Mouse (Mus musculus) hindbrain, embryonic 15.5 days (tissue): ENCODE data around the gene Etnk2. TPM values are rescaled to one million over a fixed set of nuclear protein-coding genes. Genes with fewer than 3 reads are reported as not detected.

Experiments used
- ATAC-seq: fragments of 200-750 bp; cut with Nextera tagmentation; 2 replicates; pipeline ENCODE4 v1.8.0; 2017; ENCODE audit warnings: low read depth, moderate number of reproducible peaks, moderate TSS enrichment; ENCODE audit not compliant: low FRiP score
- H3K27ac ChIP-seq: fragments of 300-500 bp; sonication (generic); replicated peaks from 2 replicates; pipeline ENCODE4 v1.5.1; 2015; ENCODE audit warnings: mild to moderate bottlenecking, inconsistent platforms
- H3K27me3 ChIP-seq: fragments of 300-500 bp; sonication (generic); 2 replicates; pipeline ENCODE4 v1.6.1; 2015; ENCODE audit warnings: control low read depth, inconsistent platforms
- H3K36me3 ChIP-seq: fragments of 300-500 bp; sonication (generic); 2 replicates; pipeline ENCODE4 v1.6.1; 2015; ENCODE audit warnings: control low read depth, inconsistent platforms
- H3K4me1 ChIP-seq: fragments of 300-500 bp; sonication (generic); replicated peaks from 2 replicates; pipeline ENCODE4 v1.6.1; 2015; ENCODE audit warnings: control low read depth, inconsistent platforms
- H3K4me2 ChIP-seq: fragments of 300-500 bp; sonication (generic); 2 replicates; pipeline ENCODE4 v1.6.1; 2015; ENCODE audit warnings: moderate library complexity, mild to moderate bottlenecking, inconsistent platforms
- H3K4me3 ChIP-seq: fragments of 300-500 bp; sonication (generic); 2 replicates; pipeline ENCODE4 v1.5.1; 2015; ENCODE audit warnings: mild to moderate bottlenecking, inconsistent platforms
- H3K9ac ChIP-seq: fragments of 300-500 bp; sonication (generic); 2 replicates; pipeline ENCODE4 v1.6.1; 2015; ENCODE audit warnings: inconsistent platforms
- H3K9me3 ChIP-seq: fragments of 300-500 bp; sonication (generic); 2 replicates; pipeline ENCODE4 v1.6.1; 2016; ENCODE audit warnings: control low read depth, inconsistent platforms
- WGBS: fragments of 180-500 bp; shearing (Covaris S2); methylation state at CpG from one replicate; pipeline ENCODE4 v1.1.7; 2015; 5-methylcytosine and 5-hydroxymethylcytosine counted together
- polyA plus RNA-seq: library from polyadenylated mRNA; unstranded; fragments of >200 nt; fragmentation: Nextera tagmentation; extraction: Ambion mirVana; gene quantifications from 2 replicates; pipeline ENCODE4 v1.2.1, GENCODE M21; 2015

Etnk2 gene
- 21.1 and 22.4 TPM in 2 replicates for polyA plus RNA-seq

GRCm38 (mm10) chr1:133363276-133364021 is at the start of gene Etnk2:
Gene Etnk2, plus strand, starts transcription at chr1:133363572.
- peak within 1 kb of the TSS; percentile 87 for H3K4me2 ChIP-seq
- H3K36me3 ChIP-seq, result no peaks in the 10 kb centered on the region
- peak; percentile 85 for ATAC-seq
- H3K9me3 ChIP-seq, result no peaks in the 10 kb centered on the region
- H3K27me3 ChIP-seq, result peaks cover 9% of the 10 kb centered on the region; the same call in 1 of the 2 replicates
- WGBS, result under 1% methylated on average over 52 of the region's 52 CpGs
- peaks cover 27% of the 10 kb centered on the region for H3K4me1 ChIP-seq
- H3K27ac ChIP-seq, result peak within 1 kb of the TSS; percentile 65
- H3K4me3 ChIP-seq, result peak within 1 kb of the TSS; percentile 70
- peak within 1 kb of the TSS; percentile 60 for H3K9ac ChIP-seq

DNA sequence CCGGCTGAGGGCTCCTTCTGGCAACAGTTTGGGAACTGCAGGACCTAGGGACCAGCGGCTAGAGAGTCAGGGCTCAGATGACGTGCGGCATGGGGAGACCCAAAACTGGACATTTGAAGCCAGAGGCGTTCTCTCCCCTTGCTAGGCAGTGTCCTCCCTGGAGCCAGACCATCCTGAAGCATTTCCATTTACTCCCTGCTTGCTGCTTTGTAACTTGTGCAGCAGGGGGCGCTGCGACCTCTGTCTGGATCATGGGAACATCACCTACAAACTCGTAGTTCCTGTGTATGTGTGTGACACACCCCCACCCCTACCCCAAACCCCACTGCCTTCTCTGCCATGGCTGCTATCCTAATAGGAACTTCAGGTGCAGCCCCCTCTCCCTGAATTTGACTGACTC is 49.0 kb upstream of the Etnk2 start:
- H3K36me3 ChIP-seq, result no peaks in the 10 kb centered on the region
- no peak overlapping the region for H3K4me2 ChIP-seq
- H3K4me1 ChIP-seq, result peaks cover 16% of the 10 kb centered on the region
- H3K27ac ChIP-seq, result no peak overlapping the region
- no peak overlapping the region for H3K4me3 ChIP-seq
- 27% methylated on average over 8 of the region's 8 CpGs for WGBS
- H3K9ac ChIP-seq, result no peak overlapping the region
- no peak for ATAC-seq
- no peaks in the 10 kb centered on the region for H3K27me3 ChIP-seq
- no peaks in the 10 kb centered on the region for H3K9me3 ChIP-seq

DNA sequence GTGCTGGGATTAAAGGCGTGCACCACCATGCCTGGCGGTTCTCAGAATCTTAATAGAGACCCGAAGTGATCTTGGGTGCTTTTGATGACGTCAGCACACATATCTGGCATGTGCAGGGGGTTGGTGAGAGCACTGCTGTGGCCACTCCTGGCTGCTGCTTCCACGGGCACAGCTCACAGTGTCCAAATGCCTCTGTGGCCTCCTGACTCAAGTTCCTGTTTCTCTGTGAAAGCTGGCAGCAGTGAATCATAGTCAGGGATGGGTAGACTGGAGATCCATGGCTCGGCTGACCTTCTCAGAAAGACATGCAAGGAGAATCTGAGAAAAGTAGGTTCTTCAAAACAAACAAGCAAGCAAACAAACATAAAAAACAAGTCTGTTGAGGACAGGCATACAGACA is 47.6 kb upstream of the Etnk2 start:
- Histone ChIP-seq H3K4me1 (peaks cover 16% of the 10 kb centered on the region), H3K36me3 (no peaks in the 10 kb centered on the region), H3K9me3 (no peaks in the 10 kb centered on the region), H3K27me3 (no peaks in the 10 kb centered on the region), H3K4me2 (no peak overlapping the region), H3K27ac (no peak overlapping the region), H3K9ac (no peak overlapping the region), H3K4me3 (no peak overlapping the region)
- no peak for ATAC-seq
- WGBS, result 86% methylated on average over 6 of the region's 6 CpGs

GRCm38 (mm10) chr1:133316577-133316976 is 46.8 kb upstream of the Etnk2 start:
- Histone ChIP-seq H3K4me3 (no peak overlapping the region), H3K36me3 (no peaks in the 10 kb centered on the region), H3K9ac (no peak overlapping the region), H3K4me1 (peaks cover 12% of the 10 kb centered on the region), H3K27ac (no peak overlapping the region), H3K4me2 (no peak overlapping the region), H3K9me3 (no peaks in the 10 kb centered on the region), H3K27me3 (no peaks in the 10 kb centered on the region)
- 88% methylated on average over 4 of the region's 4 CpGs for WGBS
- no peak for ATAC-seq

- no peak for ATAC-seq
- H3K4me3 ChIP-seq, result no peak overlapping the region
- no peaks in the 10 kb centered on the region for H3K36me3 ChIP-seq
- H3K9ac ChIP-seq, result no peak overlapping the region
- H3K27me3 ChIP-seq, result no peaks in the 10 kb centered on the region
- WGBS, result 86% methylated on average over 1 of the region's 1 CpGs
- no peak overlapping the region for H3K4me2 ChIP-seq
- H3K27ac ChIP-seq, result no peak overlapping the region
- H3K4me1 ChIP-seq, result peaks cover 6% of the 10 kb centered on the region
- H3K9me3 ChIP-seq, result no peaks in the 10 kb centered on the region
Observed at GRCm38 (mm10) chr1:133317149-133317548, 46.2 kb upstream of the Etnk2 start.

DNA sequence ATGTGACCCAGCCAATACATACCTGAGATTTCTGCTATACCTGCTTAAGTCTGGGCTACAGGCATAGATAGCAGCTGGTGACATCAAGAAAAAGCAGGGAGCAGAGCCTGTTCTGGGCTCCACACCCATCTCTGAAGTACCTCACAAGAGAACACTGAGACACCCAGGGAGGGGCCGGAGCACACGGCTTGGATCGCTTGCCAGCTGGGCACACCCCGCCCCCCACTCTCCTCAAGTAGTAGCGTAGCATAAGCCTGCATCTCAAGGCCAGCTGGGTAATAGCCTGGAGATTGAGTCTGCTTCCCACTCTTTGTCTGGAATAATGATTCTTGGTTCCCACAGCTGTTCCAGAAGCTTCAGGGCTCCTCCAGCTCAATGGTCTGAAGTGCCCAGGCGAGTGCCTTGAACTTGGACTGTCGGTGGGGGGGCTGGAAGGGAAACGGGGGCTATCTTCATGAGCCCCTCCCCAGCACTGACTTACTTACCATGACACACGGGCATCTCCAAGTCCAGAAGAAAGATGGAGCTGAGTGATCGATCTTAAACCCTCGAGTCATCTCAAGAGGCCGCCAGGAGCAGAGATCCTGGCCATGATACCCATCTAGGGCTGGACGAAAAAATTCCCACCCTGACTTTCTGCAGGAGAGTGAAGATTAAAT is 42.0 kb upstream of the Etnk2 start, which contains the start of gene Kiss1:
Gene Kiss1, plus strand, starts transcription at position 609 of the 659 bp plus-strand sequence.
- H3K9ac ChIP-seq, result no peak within 1 kb of the TSS
- H3K27me3 ChIP-seq, result no peaks in the 10 kb centered on the region
- no peaks in the 10 kb centered on the region for H3K4me1 ChIP-seq
- H3K4me2 ChIP-seq, result no peak within 1 kb of the TSS
- H3K9me3 ChIP-seq, result no peaks in the 10 kb centered on the region
- WGBS, result 78% methylated on average over 13 of the region's 13 CpGs
- no peak within 1 kb of the TSS for H3K27ac ChIP-seq
- ATAC-seq, result no peak
- no peaks in the 10 kb centered on the region for H3K36me3 ChIP-seq
- no peak within 1 kb of the TSS for H3K4me3 ChIP-seq

GRCm38 (mm10) chr1:133323333-133323732 is 40.0 kb upstream of the Etnk2 start:
- 33% methylated on average over 5 of the region's 5 CpGs for WGBS
- Histone ChIP-seq H3K4me2 (no peak overlapping the region), H3K27me3 (no peaks in the 10 kb centered on the region), H3K4me3 (no peak overlapping the region), H3K9me3 (no peaks in the 10 kb centered on the region), H3K27ac (no peak overlapping the region), H3K9ac (no peak overlapping the region), H3K36me3 (no peaks in the 10 kb centered on the region), H3K4me1 (no peaks in the 10 kb centered on the region; the same call in 1 of the 2 replicates)
- 0 out of 2 replicates have a peak, but pooled peaks have one; percentile 6 for ATAC-seq

GRCm38 (mm10) chr1:133325951-133326350 is 37.4 kb upstream of the Etnk2 start:
- no peak overlapping the region for H3K27ac ChIP-seq
- H3K9ac ChIP-seq, result no peak overlapping the region
- H3K9me3 ChIP-seq, result no peaks in the 10 kb centered on the region
- WGBS, result 86% methylated on average over 8 of the region's 8 CpGs
- H3K27me3 ChIP-seq, result peaks cover 2% of the 10 kb centered on the region; the same call in 1 of the 2 replicates
- ATAC-seq, result no peak
- H3K4me2 ChIP-seq, result no peak overlapping the region
- H3K4me3 ChIP-seq, result no peak overlapping the region
- H3K36me3 ChIP-seq, result no peaks in the 10 kb centered on the region
- H3K4me1 ChIP-seq, result peaks cover 19% of the 10 kb centered on the region

- Histone ChIP-seq H3K4me3 (no peak overlapping the region), H3K27ac (no peak overlapping the region), H3K27me3 (peaks cover 2% of the 10 kb centered on the region; the same call in 1 of the 2 replicates), H3K9ac (no peak overlapping the region), H3K36me3 (no peaks in the 10 kb centered on the region), H3K4me1 (peaks cover 28% of the 10 kb centered on the region), H3K4me2 (no peak overlapping the region), H3K9me3 (no peaks in the 10 kb centered on the region)
- no peak for ATAC-seq
- 69% methylated on average over 5 of the region's 5 CpGs for WGBS
Observed at GRCm38 (mm10) chr1:133327094-133327493, 36.3 kb upstream of the Etnk2 start.

DNA sequence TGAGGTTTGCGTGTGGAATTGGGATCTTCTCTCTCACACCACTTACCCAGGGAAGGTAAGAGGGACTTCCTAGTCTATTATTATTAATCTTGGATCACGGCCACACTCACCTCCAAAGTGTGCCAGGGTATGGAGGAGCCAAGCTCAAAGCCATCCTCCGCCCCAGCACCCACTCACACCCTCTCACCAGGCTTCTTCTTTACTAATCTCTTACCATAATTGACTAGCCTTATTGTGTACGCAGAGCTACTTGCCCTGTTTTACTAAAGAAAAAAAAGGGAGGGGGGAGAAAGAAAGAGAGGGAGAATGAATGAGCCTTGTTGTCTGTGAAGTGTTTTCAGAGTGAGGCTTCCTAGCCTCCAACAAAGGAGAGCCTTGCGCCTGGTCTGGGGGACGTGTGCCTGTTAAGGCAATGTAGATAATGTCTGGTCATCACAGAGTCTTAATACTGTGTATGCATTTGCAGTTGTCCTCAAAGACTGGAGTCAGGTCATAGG is 35.0 kb upstream of the Etnk2 start:
- WGBS, result 55% methylated on average over 6 of the region's 6 CpGs
- Histone ChIP-seq H3K9ac (no peak overlapping the region), H3K4me1 (peaks cover 28% of the 10 kb centered on the region), H3K27ac (no peak overlapping the region), H3K4me2 (no peak overlapping the region), H3K36me3 (no peaks in the 10 kb centered on the region), H3K9me3 (no peaks in the 10 kb centered on the region), H3K4me3 (no peak overlapping the region), H3K27me3 (peaks cover 2% of the 10 kb centered on the region; the same call in 1 of the 2 replicates)
- no peak for ATAC-seq

GRCm38 (mm10) chr1:133328896-133329637 is 34.3 kb upstream of the Etnk2 start:
- 11% methylated on average over 34 of the region's 34 CpGs for WGBS
- no peaks in the 10 kb centered on the region for H3K9me3 ChIP-seq
- ATAC-seq, result no peak
- no peak overlapping the region for H3K27ac ChIP-seq
- peak overlapping the region; percentile 62 for H3K4me2 ChIP-seq
- peak overlapping the region; percentile 22 for H3K4me3 ChIP-seq
- peak overlapping the region; percentile 32 for H3K9ac ChIP-seq
- no peaks in the 10 kb centered on the region for H3K36me3 ChIP-seq
- H3K4me1 ChIP-seq, result peaks cover 28% of the 10 kb centered on the region
- H3K27me3 ChIP-seq, result peaks cover 2% of the 10 kb centered on the region; the same call in 1 of the 2 replicates

DNA sequence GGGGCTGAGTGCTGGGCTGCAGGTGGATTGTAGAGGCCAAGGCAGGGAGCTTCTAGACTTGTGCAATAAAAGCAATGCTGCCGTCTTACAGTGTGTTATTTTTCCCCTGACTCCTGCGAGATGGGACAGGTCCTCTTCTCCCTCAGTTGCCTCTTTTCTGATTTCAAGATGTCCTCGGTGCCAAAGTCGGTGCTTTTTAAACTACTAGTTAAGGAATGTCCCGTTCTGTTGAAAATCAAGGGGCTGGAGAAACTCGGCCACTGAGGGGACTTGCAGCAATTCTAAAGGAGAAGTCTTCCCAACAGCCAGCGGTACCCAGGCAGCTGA is 33.8 kb upstream of the Etnk2 start:
- Histone ChIP-seq H3K4me1 (peaks cover 28% of the 10 kb centered on the region), H3K9ac (peak overlapping the region; percentile 32), H3K4me3 (peak overlapping the region; percentile 22), H3K9me3 (no peaks in the 10 kb centered on the region), H3K27me3 (peaks cover 2% of the 10 kb centered on the region; the same call in 1 of the 2 replicates), H3K36me3 (no peaks in the 10 kb centered on the region), H3K4me2 (peak overlapping the region; percentile 62), H3K27ac (no peak overlapping the region)
- WGBS, result 25% methylated on average over 7 of the region's 7 CpGs
- no peak for ATAC-seq
